Mouse (Mus musculus) lung, adult 18-20 months (tissue): ENCODE data around the gene Obscn.
A peak's percentile ranks its signal among the peaks of the same experiment; 100 is the strongest.

Experiments used
- DNase-seq, 2 experiments: peaks; one replicate each; pipeline ENCODE4 v3.0.0; 2022; ENCODE audit warnings: mixed read lengths in 2 of 2

Obscn gene

GRCm38 (mm10) chr11:59051031-59051430, 85.2 kb downstream of the Obscn start:
- no peak for DNase-seq

- DNase-seq, result no peak
Measured at GRCm38 (mm10) chr11:59044703-59045330, 91.4 kb downstream of the Obscn start.

- no peak for DNase-seq
Measured at GRCm38 (mm10) chr11:59029003-59029402, 107.2 kb downstream of the Obscn start.

- no peak for DNase-seq
Measured at GRCm38 (mm10) chr11:59026411-59026810, 109.8 kb downstream of the Obscn start.

GRCm38 (mm10) chr11:59015052-59015451, 121.2 kb downstream of the Obscn start:
- DNase-seq, result no peak

DNA sequence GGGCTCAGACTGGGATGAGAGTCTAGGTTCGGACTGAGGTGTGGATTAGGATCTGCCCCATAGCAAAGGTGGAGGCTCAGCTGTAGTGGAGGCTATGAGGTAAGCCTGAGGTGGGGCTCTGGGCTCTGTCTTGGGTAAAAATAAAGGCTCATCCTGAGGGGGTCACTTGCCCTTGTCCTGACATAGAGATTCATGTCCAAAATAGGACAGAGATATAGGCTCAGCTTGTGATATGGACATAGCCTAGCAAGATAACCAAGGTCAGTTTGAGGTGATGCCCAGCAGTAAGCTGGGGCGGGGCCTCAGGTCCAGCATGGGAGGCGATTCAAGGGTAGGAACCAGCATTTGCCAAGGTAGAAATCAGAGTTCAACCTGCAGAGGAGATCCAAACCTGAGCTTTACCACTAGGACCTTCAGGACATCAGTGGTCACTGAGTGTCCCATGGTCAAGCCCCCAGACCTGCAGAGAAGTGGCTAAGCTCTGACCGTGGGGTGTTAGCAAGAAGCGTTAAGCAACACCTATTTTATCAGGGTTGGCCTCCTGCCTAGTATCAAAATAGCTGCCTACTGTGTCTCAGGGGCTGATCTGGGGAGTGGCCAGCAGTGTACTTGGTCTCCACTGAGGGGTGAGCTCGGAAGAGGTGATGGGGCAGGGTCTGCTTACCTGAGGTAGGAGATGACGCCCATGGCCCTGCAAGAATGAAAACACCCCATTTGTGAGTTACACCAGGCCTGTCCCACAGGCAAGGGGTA, 133.7 kb downstream of the Obscn start:
- no peak for DNase-seq

DNA sequence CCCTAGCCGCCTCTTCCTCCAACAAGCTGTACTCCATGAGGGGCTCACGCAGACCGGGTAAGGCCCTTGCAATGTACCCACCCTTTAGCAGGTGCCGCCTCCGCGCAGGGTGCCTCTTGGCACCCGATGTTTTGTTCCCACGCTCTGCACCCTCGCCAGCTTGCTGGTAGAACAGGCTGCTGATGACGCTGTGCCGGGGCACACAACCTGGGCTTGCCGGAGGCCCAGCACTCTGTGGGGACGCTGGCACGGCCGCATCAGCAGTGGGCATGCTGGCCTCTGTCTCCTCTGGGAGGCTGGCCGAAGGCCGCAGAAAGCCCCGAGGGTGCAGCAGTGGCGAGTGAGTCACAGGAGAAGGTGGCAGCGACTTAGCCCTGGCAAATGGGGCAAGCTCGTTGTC, 135.6 kb downstream of the Obscn start:
- DNase-seq, result no peak

- DNase-seq, result no peak
Measured at GRCm38 (mm10) chr11:58999830-59000229, 136.4 kb downstream of the Obscn start.

DNA sequence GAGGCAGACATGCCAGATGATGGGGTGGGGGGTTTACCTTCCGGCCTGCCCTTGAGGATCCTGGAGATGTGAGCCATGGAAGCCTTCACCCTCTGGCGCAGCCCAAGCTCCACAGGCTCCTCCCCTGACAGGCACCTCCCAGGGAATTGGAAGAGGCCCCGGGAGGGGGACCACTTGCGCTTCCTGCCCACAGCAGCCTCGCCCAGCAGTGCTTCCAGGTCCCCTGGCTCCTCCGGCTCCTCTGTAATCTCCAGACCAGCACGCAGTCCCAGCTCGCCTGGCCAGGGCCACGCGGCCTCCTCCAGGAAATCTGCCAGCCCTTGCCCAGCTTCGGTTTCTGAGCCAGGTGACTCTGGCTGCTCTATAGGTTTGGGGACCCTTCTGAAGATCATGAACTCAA, 137.0 kb downstream of the Obscn start:
- DNase-seq, result peak in 1 of 2 experiments; percentile 48

GRCm38 (mm10) chr11:58997541-58997940, 138.7 kb downstream of the Obscn start:
- no peak for DNase-seq

- no peak for DNase-seq
Measured at GRCm38 (mm10) chr11:58995807-58996370, 140.3 kb downstream of the Obscn start.

- DNase-seq, result no peak
Measured at GRCm38 (mm10) chr11:58995061-58995806, 141.0 kb downstream of the Obscn start.

- DNase-seq, result peak; percentile 73 to 80
Measured at GRCm38 (mm10) chr11:58994337-58994826, 141.8 kb downstream of the Obscn start.

DNA sequence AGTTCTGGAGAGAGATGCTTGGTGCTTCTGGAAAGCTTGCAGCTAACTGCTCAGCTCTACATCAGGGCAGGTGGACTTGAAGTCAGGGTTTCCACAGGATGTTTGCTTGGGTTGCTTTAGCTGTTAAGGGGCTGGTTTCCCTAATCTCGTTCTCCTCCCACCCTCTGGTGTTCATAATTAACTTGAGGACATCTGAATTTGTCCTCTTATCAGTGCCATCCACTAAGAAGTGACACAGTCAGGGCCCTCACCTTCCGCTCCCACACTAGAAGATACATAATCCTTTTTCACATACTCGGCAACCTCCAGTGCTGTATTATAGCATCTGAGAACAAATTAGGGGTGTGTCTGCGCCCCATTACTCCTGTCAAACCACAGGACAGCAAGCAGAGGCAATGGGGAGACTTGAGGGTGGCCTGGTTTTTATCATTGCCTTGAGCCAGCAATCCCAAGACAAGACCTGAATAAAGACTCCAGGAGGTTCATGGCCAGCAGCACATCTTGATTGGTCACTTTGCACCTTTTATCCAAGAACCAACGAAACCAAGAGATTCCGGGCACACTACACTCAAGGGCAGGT, 143.0 kb downstream of the Obscn start:
- no peak for DNase-seq

- DNase-seq, result no peak
Measured at GRCm38 (mm10) chr11:58991911-58992310, 144.3 kb downstream of the Obscn start.

- no peak for DNase-seq
Measured at GRCm38 (mm10) chr11:58990794-58991193, 145.4 kb downstream of the Obscn start.

DNA sequence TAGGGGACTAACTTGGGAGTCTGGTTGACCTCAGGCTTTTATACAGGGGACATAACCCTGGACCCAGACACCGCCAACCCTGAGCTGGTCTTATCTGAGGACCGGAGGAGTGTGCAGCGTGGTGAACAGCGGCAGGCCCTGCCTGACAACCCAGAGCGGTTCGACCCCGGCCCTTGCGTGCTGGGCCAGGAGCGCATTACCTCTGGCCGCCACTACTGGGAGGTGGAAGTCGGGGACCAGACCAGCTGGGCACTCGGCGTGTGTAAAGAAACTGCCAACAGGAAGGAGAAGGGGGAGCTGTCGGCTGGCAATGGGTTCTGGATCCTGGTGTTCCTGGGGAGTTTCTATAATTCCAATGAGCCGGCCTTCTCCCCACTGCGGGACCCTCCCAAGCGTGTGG, 146.1 kb downstream of the Obscn start:
- DNase-seq, result no peak

DNA sequence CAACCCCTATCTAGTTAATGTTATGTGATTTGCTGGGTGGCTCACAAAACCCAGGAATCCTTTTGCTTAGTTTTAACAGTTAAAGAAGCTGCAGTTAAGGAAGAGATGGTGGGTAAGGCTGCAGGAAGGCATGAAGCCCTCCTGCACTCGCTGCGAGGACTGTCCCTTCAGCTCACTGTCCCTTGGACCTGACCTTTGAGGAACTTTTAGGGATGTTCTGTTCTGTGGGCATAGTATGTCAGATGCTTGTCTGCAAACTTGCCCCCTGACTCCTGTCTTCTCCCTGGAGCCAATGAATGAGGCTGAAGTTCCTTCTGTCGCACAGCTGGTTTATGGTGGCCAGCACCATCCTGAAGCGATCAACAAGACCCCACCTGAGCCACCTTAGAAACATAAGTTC, 147.0 kb downstream of the Obscn start:
- no peak for DNase-seq

- DNase-seq, result no peak
Measured at GRCm38 (mm10) chr11:58985299-58985917, 150.8 kb downstream of the Obscn start.

GRCm38 (mm10) chr11:58984657-58985056, 151.5 kb downstream of the Obscn start:
- no peak for DNase-seq

DNA sequence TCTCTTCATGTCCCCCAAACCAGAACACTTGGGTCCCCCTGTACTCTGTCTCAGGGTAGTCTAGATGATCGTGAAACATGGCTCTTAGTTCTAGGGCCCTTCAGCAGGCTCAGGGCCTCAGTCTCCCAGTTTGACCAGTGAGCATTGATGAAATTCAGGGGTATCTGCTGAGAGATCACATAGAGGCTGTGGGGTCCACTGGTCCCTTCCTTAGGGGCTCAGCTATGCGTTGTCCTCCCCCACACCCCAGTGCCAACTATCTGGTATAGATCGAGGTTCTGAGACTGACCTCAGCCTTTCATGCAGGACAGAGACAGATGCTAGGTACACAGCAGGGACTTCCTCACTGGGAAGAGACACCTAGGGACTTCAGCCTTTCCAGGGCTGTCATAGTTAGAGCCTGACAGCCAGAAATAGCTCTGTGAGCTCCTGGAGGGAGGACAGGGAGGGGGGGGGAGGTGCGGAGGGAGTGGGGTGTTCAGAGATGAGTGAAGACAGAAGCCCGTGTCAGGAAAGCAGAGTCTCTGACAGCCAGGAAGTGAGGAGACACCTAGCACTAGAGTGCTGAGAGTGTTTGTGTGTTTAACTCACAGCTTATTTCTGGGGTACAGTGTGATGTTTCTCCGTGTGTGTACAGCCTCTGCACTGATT, 152.4 kb downstream of the Obscn start:
- DNase-seq, result no peak
